In genomic region chr9:25317827-25318505, GRCm38 (mm10) we compare ENCODE assay signal across 8 mouse cellular contexts.
DNase-seq lines count a peak whose midpoint lies in the region; ATAC-seq and TF ChIP-seq lines count a peak whose summit lies in the region.

No protein-coding gene starts in this region.

- no peak overlapping the region for H3ac ChIP-seq in C2C12 (ENCODE audit: control insufficient read depth, insufficient read length, low read depth)

- H3K4me1 ChIP-seq in kidney, embryonic 14.5 days (ENCODE audit: control insufficient read depth, insufficient read depth, low read length) = no peaks in the 10 kb centered on the region
- H3K4me1 ChIP-seq in limb, embryonic 14.5 days (ENCODE audit: control insufficient read depth, insufficient read depth, low read length) = no peaks in the 10 kb centered on the region
- no peaks in the 10 kb centered on the region for H3K4me1 ChIP-seq in neural tube, embryonic 11.5 days (ENCODE audit: control insufficient read depth, insufficient read depth, low read length)

- no peaks in the 10 kb centered on the region for H3K79me3 ChIP-seq in C2C12 (ENCODE audit: low read depth)

- peak; percentile 73; the same call in 1 of the 2 replicates for ATAC-seq in kidney, embryonic 14.5 days (ENCODE audit: low FRiP score, low TSS enrichment)
- ATAC-seq in limb, embryonic 14.5 days (ENCODE audit: low FRiP score, low read depth) = peak; percentile 65; the same call in 1 of the 2 replicates
- 0 out of 2 replicates have a peak, but pooled peaks have one; percentile 40 for ATAC-seq in neural tube, embryonic 11.5 days (ENCODE audit: insufficient read depth, low FRiP score, low TSS enrichment)

- TF ChIP-seq CTCF in C2C12 (IDR thresholded peaks at IDR 0.05; ENCODE audit: control insufficient read depth, insufficient read depth, insufficient read length) = peak; percentile 86

- peak; percentile 16; the same call in 1 of the 2 replicates for TF ChIP-seq POLR2A in limb, embryonic 14.5 days (IDR thresholded peaks at IDR 0.05; ENCODE audit: borderline replicate concordance, extremely low read depth, insufficient read depth, insufficient read length)

- DNase-seq in adrenal gland, adult (ENCODE audit: inconsistent age in 2 of 2, low spot score in 1 of 2) = peak; percentile 66 to 85
- peak; percentile 63 for DNase-seq in embryo, embryonic 11 days
- DNase-seq in heart, adult 8-10 months (ENCODE audit: low spot score) = peak; percentile 49
- peak; percentile 63 for DNase-seq in limb, embryonic 14.5 days (ENCODE audit: low spot score)
- peak; percentile 32 for DNase-seq in neural tube, embryonic 11.5 days (ENCODE audit: low spot score)
- DNase-seq in spleen, adult 18-20 months = no peak

- no peak overlapping the region for H3K4me3 ChIP-seq in C2C12 (ENCODE audit: insufficient read depth, poor library complexity, severe bottlenecking)
- H3K4me3 ChIP-seq in kidney, embryonic 14.5 days (ENCODE audit: low read length) = no peak overlapping the region
- no peak overlapping the region for H3K4me3 ChIP-seq in limb, embryonic 14.5 days (replicated peaks; ENCODE audit: low read length)
- no peak overlapping the region for H3K4me3 ChIP-seq in neural tube, embryonic 11.5 days (ENCODE audit: low read depth, low read length)

- H3K36me3 ChIP-seq in C2C12 (ENCODE audit: control insufficient read depth, insufficient read depth) = no peaks in the 10 kb centered on the region
- H3K36me3 ChIP-seq in kidney, embryonic 14.5 days (ENCODE audit: control insufficient read depth, insufficient read depth, low read length) = no peaks in the 10 kb centered on the region; the same call in 1 of the 2 replicates
- peaks cover 6% of the 10 kb centered on the region; the same call in 1 of the 2 replicates for H3K36me3 ChIP-seq in limb, embryonic 14.5 days (ENCODE audit: control insufficient read depth, insufficient read depth, low read length)
- no peaks in the 10 kb centered on the region for H3K36me3 ChIP-seq in neural tube, embryonic 11.5 days (ENCODE audit: control insufficient read depth, insufficient read depth, low read length)

- H3K4me2 ChIP-seq in kidney, embryonic 14.5 days (replicated peaks; ENCODE audit: low read depth, low read length) = no peak overlapping the region
- no peak overlapping the region for H3K4me2 ChIP-seq in limb, embryonic 14.5 days (replicated peaks; ENCODE audit: low read depth, low read length, severe bottlenecking)
- H3K4me2 ChIP-seq in neural tube, embryonic 11.5 days (ENCODE audit: low read depth) = no peak overlapping the region

- H3K9ac ChIP-seq in kidney, embryonic 14.5 days (ENCODE audit: low read depth, low read length) = no peak overlapping the region
- no peak overlapping the region for H3K9ac ChIP-seq in limb, embryonic 14.5 days (ENCODE audit: low read depth, low read length, severe bottlenecking)
- no peak overlapping the region for H3K9ac ChIP-seq in neural tube, embryonic 11.5 days (ENCODE audit: low read length)

- H3K27ac ChIP-seq in kidney, embryonic 14.5 days (ENCODE audit: low read depth, low read length) = no peak overlapping the region
- no peak overlapping the region for H3K27ac ChIP-seq in limb, embryonic 14.5 days (replicated peaks; ENCODE audit: low read depth, low read length)
- no peak overlapping the region for H3K27ac ChIP-seq in neural tube, embryonic 11.5 days (ENCODE audit: low read depth, low read length)

- no peaks in the 10 kb centered on the region for H3K27me3 ChIP-seq in C2C12 (ENCODE audit: control insufficient read depth, insufficient read depth, insufficient read length)
- no peaks in the 10 kb centered on the region for H3K27me3 ChIP-seq in kidney, embryonic 14.5 days (ENCODE audit: control insufficient read depth, insufficient read depth, low read length)
- no peaks in the 10 kb centered on the region for H3K27me3 ChIP-seq in limb, embryonic 14.5 days (ENCODE audit: control insufficient read depth, insufficient read depth, low read length)
- no peaks in the 10 kb centered on the region for H3K27me3 ChIP-seq in neural tube, embryonic 11.5 days (ENCODE audit: control insufficient read depth, insufficient read depth, low read length)

- H3K9me3 ChIP-seq in kidney, embryonic 14.5 days (ENCODE audit: control insufficient read depth, low read length) = no peaks in the 10 kb centered on the region
- H3K9me3 ChIP-seq in limb, embryonic 14.5 days (ENCODE audit: control insufficient read depth, low read length) = no peaks in the 10 kb centered on the region
- no peaks in the 10 kb centered on the region for H3K9me3 ChIP-seq in neural tube, embryonic 11.5 days (ENCODE audit: control insufficient read depth, low read length)

- no peaks in the 10 kb centered on the region for H3K79me2 ChIP-seq in C2C12 (ENCODE audit: control insufficient read depth, insufficient read depth)

- 73% methylated on average over 4 of the region's 4 CpGs for whole genome bisulfite sequencing in kidney, embryonic 14.5 days
- WGBS in limb, embryonic 14.5 days = 56% methylated on average over 4 of the region's 4 CpGs
- 66% methylated on average over 4 of the region's 4 CpGs for WGBS in neural tube, embryonic 11.5 days

TF ChIP-seq in C2C12, 6 proteins besides CTCF, POLR2A, EP300 and RAD21:
- no peak for TF ChIP-seq FOSL1 (IDR thresholded peaks at IDR 0.05; ENCODE audit: insufficient read depth, low read length, poor library complexity, severe bottlenecking)
- TF ChIP-seq MYOG (IDR thresholded peaks at IDR 0.05; ENCODE audit: control insufficient read depth, extremely low read depth, insufficient read length) = no peak
- TF ChIP-seq USF1 (IDR thresholded peaks at IDR 0.05; ENCODE audit: low read depth) = no peak
- TF ChIP-seq MYOD1 (IDR thresholded peaks at IDR 0.05; ENCODE audit: control insufficient read depth, insufficient read length, low read depth) = no peak
- no peak for TF ChIP-seq CEBPB (IDR thresholded peaks at IDR 0.05; ENCODE audit: low read depth)
- no peak for TF ChIP-seq MAX (IDR thresholded peaks at IDR 0.05)

Comparison
In these comparisons a context has a peak if more than half of its experiments do, and no peak if none do; other contexts are left out.
1. DNase-seq: peak in adrenal gland, adult (2 of 2), embryo, embryonic 11 days (single experiment), heart, adult 8-10 months (single experiment), limb, embryonic 14.5 days (single experiment) and neural tube, embryonic 11.5 days (single experiment); none in spleen, adult 18-20 months (0 of 2).
2. Peak in every context shown above with its lines, with median percentiles within 50 percentile points of each other: ATAC-seq.